Mouse (Mus musculus) adipocyte (in vitro differentiated cells): ENCODE data around the gene Sh3yl1.

Experiments used
- DNase-seq: peaks from one replicate; pipeline ENCODE4 v3.0.0-alpha.2; 2016; ENCODE audit warnings: low spot score

Gene Sh3yl1

DNA sequence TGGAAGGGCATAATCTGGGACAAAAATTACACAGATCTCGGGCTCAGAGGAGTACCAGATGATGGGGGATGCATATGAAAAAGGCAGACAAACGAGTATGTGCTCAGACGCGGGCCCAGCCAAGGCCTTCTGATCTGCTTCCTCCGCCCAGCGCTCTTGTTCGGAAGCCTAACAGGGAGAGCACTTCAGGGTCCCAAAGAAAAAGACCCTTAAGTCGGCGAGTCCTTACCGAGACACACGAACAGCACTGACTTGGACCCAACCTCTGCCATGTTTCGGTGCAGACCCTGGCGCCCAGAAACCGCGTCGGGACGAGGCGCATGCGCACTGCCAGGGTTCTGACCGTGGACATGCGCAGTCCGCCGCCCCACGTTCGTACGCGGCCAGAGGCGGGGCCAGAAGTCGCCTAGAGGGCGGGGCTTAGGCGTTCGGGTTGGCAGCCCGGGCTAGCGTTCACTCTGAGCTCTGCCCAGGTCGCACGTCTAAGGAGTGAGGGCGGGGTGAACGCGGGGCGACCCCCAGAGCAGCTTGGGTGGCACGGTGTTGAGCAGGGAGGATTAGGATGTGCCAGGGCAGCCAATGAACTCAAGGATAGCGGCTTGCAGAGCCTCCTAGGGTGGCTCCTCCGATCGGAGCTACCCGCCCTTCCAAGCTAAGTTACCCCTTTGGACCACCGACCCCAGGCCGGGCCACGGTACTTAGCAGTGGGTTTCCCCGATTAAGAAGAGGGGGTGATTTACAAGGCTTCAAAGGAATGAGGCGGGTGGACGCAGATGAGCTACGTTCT is at the start of gene Sh3yl1, which contains the start of gene Acp1:
Gene Sh3yl1, plus strand, starts transcription at position 408 of the 787 bp plus-strand sequence.
Gene Acp1, minus strand, starts transcription at position 329 of the 787 bp plus-strand sequence.
- peak; percentile 90 for DNase-seq

DNA sequence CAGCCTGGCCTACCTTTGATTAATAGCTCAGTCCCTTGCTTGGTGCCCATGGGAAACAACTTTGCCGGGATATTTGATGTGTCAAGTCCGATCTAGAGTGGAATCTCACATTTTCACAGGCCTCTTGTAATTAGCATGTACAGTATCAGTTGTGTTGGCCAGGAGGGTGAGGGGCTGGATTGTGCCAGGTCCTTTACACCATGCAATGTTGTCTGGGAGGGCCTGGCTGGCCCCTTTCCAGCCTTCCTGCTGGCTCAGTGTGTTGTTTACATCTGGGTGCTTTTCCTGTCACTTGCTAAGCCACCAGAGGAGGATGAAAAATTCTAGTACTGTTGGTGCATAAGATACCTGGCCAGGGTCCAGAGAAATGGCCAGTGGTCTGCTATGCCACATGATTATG is 47.1 kb upstream of the Sh3yl1 start:
- DNase-seq, result peak; percentile 8

DNA sequence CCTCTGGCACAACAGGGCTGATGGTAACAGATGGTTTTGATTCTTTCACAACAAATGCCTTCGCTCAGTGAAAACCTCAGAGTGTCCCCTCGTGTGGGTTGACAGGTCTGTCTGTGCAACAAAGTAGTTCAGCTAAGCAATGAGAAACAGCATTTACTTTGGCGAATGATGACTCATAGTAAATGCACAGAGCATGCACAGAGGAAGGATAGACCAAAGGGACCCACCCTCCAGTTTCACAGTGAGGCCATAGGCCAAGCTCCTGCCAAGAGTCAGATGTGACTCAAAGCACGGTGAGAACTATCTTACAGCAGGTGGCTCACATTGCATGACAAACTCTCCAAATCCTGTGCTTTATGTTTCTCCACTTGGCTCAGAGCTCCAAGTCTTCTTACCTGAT is 45.7 kb upstream of the Sh3yl1 start:
- no peak for DNase-seq

DNA sequence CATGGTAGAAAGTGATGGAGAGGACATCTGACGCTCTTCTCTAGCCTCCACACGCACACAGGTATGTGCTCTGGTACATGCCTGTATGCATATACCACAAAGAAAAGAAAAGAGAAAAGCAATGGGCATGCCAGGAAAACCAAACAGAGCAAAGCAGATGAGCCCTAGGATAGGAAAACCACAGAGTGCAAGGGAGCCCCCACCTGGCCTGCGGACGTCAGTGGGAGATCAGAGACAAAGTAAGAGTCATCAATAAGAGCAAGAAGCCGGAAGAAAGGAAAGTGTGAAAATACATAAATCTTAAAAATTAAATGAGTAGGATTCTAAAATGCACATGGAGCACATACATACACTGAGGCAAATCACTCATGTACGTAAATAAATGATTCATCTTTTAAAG is 32.0 kb upstream of the Sh3yl1 start:
- DNase-seq, result no peak

- no peak for DNase-seq
Measured at GRCm38 (mm10) chr12:30883592-30883985, 27.9 kb upstream of the Sh3yl1 start.

DNA sequence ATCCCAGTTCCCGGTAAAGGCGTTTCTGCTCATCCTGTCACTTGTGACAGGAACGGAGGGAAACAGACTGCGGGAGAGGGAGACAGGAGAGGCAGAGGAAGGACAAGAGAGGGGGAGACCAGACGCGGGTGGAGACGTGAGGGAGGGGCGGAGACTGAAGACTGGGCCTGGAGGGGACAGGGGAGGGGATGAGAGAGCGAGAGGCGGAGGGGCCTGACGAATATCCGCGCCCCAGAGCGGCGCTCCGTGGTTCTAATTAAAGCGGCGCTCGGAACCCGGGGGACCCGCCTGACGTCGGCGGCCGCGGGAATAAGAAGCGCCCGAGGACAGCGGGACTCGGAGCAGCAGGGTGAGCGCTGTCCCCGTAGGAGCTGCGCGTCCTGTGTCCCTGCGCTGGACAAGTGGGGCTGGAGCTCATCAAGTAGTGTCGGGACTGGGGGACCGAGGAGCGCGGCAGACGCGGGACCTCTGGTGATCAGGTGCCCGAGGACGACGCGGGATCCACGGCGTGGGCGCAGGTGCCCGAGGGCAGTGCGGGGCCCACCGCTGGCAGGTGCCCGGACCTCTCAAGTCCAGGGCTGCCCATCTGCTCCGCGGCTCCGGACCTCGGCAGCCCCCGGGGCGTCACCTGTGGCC is 27.4 kb upstream of the Sh3yl1 start, which contains the start of gene Alkal2:
Gene Alkal2, plus strand, starts transcription at position 337 of the 636 bp plus-strand sequence.
- DNase-seq, result no peak

GRCm38 (mm10) chr12:30884622-30885230 is 26.7 kb upstream of the Sh3yl1 start:
- DNase-seq, result no peak

- peak; percentile 47 for DNase-seq
Measured at GRCm38 (mm10) chr12:30885891-30886290, 25.6 kb upstream of the Sh3yl1 start.

- DNase-seq, result no peak
Measured at GRCm38 (mm10) chr12:30888003-30888402, 23.5 kb upstream of the Sh3yl1 start.

GRCm38 (mm10) chr12:30890067-30890466 is 21.4 kb upstream of the Sh3yl1 start:
- peak; percentile 80 for DNase-seq

- DNase-seq, result no peak
Measured at GRCm38 (mm10) chr12:30891438-30891837, 20.0 kb upstream of the Sh3yl1 start.

- DNase-seq, result no peak
Measured at GRCm38 (mm10) chr12:30897039-30897438, 14.4 kb upstream of the Sh3yl1 start.

- DNase-seq, result no peak
Measured at GRCm38 (mm10) chr12:30908658-30909057, 2.8 kb upstream of the Sh3yl1 start.

DNA sequence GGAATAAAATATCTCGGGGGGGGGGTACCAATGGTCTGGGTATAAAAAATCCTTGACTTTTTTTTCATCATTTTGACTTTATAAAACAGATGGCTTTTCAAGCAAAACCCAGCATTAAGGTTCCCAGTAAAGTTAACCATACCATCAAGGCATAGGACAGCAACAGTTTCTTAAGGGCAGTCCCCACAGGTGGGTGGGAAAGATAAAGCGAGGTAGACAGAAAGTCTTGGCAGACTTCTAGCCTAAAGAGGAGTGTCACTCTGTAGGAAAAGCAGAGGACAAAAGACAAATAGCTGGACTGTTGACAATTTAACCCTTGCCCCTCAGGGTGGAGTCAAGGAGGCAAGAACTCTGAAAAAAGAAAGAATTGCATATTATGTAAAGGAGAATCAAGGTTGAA is 1.6 kb upstream of the Sh3yl1 start:
- no peak for DNase-seq

- DNase-seq, result no peak
Measured at GRCm38 (mm10) chr12:30910860-30911259, 608 bp upstream of the Sh3yl1 start.

DNA sequence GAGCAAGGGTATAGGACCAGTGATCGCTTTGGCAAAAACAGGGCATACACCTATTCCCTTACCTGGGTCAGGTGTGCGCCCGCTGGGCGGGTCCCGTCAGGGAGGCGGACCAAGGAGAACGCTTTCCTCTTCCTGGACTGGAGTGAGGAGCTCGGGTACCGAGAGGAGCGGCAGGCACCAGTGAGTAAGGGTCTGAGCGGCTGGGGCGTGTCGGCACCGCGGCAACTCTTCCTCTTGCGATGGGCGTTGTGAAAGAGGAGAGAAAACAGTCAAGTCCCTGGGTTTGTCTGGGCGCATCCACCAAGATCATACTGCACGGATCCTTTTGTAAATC is 547 bp downstream of the Sh3yl1 start:
- DNase-seq, result no peak

- DNase-seq, result no peak
Measured at GRCm38 (mm10) chr12:30912840-30913239, 1.4 kb downstream of the Sh3yl1 start.

- DNase-seq, result no peak
Measured at GRCm38 (mm10) chr12:30922401-30922800, 10.9 kb downstream of the Sh3yl1 start.

- DNase-seq, result no peak
Measured at GRCm38 (mm10) chr12:30928182-30928581, 16.7 kb downstream of the Sh3yl1 start.

- DNase-seq, result no peak
Measured at GRCm38 (mm10) chr12:30933299-30933698, 21.8 kb downstream of the Sh3yl1 start.

DNA sequence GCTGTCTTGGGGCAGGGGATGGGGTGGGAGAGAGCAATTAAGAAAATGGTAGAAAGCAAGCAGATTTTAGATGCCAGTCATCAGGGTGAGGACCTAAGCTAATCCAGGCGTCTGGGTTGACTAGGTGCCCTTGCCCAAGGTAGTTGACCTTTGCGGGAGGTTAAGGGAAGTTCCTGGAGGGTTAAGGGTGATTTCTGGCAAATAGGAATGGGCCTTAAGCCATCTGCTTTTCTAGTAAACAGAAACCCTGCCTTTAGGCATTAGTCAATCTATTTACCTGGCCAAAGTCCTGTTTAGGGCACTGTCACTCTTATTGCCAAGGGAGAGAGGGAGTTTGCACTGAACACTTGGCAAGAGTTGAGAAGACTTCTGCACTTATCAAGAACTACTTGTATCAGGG is 25.4 kb downstream of the Sh3yl1 start:
- DNase-seq, result no peak

DNA sequence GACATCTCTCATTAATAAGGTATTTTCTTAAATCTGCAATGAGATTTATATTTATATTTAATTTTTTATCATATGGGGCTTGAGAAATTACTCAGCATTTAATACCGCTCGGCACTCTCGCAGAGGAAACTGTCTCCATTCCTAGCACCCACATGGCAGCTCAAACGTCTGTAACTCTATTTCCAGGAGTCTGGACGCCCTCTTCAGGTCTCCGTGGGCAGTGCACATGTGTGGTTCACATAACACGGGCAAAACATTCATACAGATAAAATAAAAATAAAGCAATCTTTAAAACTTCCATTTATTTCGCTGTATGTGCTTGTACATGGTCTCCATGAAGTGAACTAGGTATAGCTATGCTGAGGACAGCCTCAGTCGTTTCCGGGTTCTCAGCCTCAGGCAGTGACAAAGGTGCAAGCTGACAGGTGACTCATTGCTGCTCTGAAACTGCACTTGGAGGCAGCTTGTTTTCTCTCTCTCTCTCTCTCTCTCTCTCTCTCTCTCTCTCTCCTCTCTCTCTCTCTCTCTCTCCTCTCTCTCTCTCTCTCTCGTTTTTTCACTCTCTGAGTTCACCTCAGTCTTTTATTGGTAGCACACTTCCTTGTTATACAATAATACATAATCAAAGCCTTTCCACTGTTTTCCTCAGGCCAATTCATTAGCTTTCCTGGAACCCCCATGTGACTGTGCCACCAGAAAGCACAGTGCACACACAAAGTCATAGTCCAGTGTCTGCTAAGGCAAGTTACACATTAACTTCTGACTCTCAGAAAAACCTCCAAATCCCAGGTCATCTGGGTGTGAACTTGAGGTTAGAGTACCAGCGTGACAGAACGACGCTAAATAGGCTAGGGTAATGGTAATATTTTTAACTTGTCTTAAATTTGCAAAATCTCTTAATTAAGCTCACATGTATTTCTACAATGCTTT is 31.9 kb downstream of the Sh3yl1 start:
- DNase-seq, result no peak
